Comparison of ENCODE assay signal across 8 mouse cellular contexts in the genomic region with DNA sequence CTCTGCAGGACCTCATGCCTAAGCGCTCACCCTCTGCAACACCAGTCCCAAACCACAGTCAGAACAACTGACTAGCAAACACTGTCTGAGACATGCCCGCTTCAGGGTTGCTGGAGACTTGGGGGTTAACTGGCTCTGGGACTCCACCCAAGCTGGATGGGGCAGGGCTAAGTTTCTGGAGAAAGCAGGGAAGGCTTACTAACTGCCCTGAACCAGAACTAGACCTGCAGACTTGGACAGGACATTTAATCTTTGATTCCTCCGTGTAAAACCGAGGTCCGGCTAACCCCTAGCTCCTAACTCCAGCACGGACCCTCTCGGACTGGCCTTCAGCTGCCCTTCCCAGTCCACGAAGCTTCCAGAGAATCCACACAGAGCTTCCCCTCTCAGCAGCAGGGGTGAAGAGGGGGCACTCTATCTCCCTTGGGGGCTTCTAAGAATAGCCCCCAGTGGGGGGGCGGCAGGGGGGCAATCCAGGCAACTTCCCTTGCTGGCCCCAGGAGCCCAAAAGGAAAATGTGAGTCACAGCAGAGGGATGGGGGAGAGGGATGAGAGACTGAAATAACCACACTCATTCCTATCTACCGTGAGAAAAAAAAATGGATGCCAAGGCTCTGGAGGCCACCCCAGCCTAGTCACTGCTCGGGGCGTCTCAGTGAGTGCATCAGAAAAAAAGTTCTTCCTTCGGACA. TPM values are rescaled to one million over a fixed set of nuclear protein-coding genes. Genes with fewer than 3 reads are reported as not detected.
DNase-seq lines count a peak whose midpoint lies in the region; ATAC-seq and TF ChIP-seq lines count a peak whose summit lies in the region.

No protein-coding gene starts in this region.

- peaks cover 28% of the 10 kb centered on the region for H3K4me1 ChIP-seq in hindbrain, embryonic 16.5 days (ENCODE audit: control insufficient read depth, insufficient read depth, low read depth, low read length)
- H3K4me1 ChIP-seq in liver, postnatal 0 days (ENCODE audit: insufficient read depth), result peaks cover 48% of the 10 kb centered on the region

- 58% methylated on average over 13 of the region's 13 CpGs for whole genome bisulfite sequencing in hindbrain, embryonic 16.5 days
- 55% methylated on average over 13 of the region's 13 CpGs for WGBS in liver, postnatal 0 days (ENCODE audit: insufficient replicate concordance)

- DNase-seq in spleen, adult 12 weeks (ENCODE audit: low spot score), result peak; percentile 48
- DNase-seq in spleen, postnatal 14 days (ENCODE audit: low spot score in 2 of 2), result no peak
- peak; percentile 75 for DNase-seq in fibroblast of lung, adult 2 months (ENCODE audit: low read depth)
- DNase-seq in liver, postnatal 0 days, result peak; percentile 53
- no peak for DNase-seq in cerebellum, postnatal 14 days
- no peak for DNase-seq in urinary bladder, adult 18-20 months (ENCODE audit: low spot score in 2 of 2)
- DNase-seq in layer of hippocampus, adult 18-20 months (ENCODE audit: low spot score in 2 of 2), result no peak

- TF ChIP-seq EP300 in liver, postnatal 0 days (IDR thresholded peaks at IDR 0.05; ENCODE audit: low read depth), result no peak

- no peaks in the 10 kb centered on the region for H3K27me3 ChIP-seq in hindbrain, embryonic 16.5 days (replicated peaks; ENCODE audit: control insufficient read depth, insufficient read depth, low read length)
- no peaks in the 10 kb centered on the region for H3K27me3 ChIP-seq in liver, postnatal 0 days (ENCODE audit: insufficient read depth, low read length)

- H3K4me2 ChIP-seq in hindbrain, embryonic 16.5 days (ENCODE audit: low read length), result peak overlapping the region; percentile 19; the same call in 1 of the 2 replicates
- H3K4me2 ChIP-seq in liver, postnatal 0 days (ENCODE audit: low read depth, low read length), result peak overlapping the region; percentile 81

- H3K27ac ChIP-seq in hindbrain, embryonic 16.5 days (ENCODE audit: low read depth, low read length), result no peak overlapping the region
- peak overlapping the region; percentile 82 for H3K27ac ChIP-seq in liver, postnatal 0 days (ENCODE audit: low read depth)

- H3K4me3 ChIP-seq in hindbrain, embryonic 16.5 days (ENCODE audit: low read length), result no peak overlapping the region
- H3K4me3 ChIP-seq in liver, postnatal 0 days (ENCODE audit: low read depth, low read length), result peak overlapping the region; percentile 57

- H3K36me3 ChIP-seq in hindbrain, embryonic 16.5 days (ENCODE audit: control insufficient read depth, insufficient read depth, low read length), result peaks cover 21% of the 10 kb centered on the region
- peaks cover 44% of the 10 kb centered on the region for H3K36me3 ChIP-seq in liver, postnatal 0 days (replicated peaks; ENCODE audit: insufficient read depth, low read length)

- no peaks in the 10 kb centered on the region for H3K9me3 ChIP-seq in hindbrain, embryonic 16.5 days (ENCODE audit: control insufficient read depth, low read length)
- no peaks in the 10 kb centered on the region for H3K9me3 ChIP-seq in liver, postnatal 0 days (ENCODE audit: low read length)

- no peak for TF ChIP-seq CTCF in liver, postnatal 0 days (IDR thresholded peaks at IDR 0.05; ENCODE audit: low read depth)

- H3K9ac ChIP-seq in hindbrain, embryonic 16.5 days (ENCODE audit: low read depth, low read length), result peak overlapping the region; percentile 39
- peak overlapping the region; percentile 76 for H3K9ac ChIP-seq in liver, postnatal 0 days (replicated peaks)

- no peak for ATAC-seq in hindbrain, embryonic 16.5 days
- peak; percentile 58 for ATAC-seq in liver, postnatal 0 days

RNA-seq across cellular contexts. Expression of a gene that starts 7.5 kb away (rescaled TPM):
- polyA plus RNA-seq in hindbrain, embryonic 16.5 days (2015; fragmentation: Nextera tagmentation; extraction: Ambion mirVana), result 9.1 and 10.1 TPM in 2 replicates
- polyA plus RNA-seq in liver, postnatal 0 days (2015; fragmentation: Nextera tagmentation; extraction: Ambion mirVana), result 5.3 and 7.7 TPM in 2 replicates
- 10 to 100 TPM; 46.5 to 48.2 TPM for total RNA-seq in layer of hippocampus, adult 18-20 months (2021)

RNA-seq across cellular contexts. Expression of a gene that starts 28.3 kb away (rescaled TPM):
- 129 and 141 TPM in 2 replicates for polyA plus RNA-seq in hindbrain, embryonic 16.5 days (2015; fragmentation: Nextera tagmentation; extraction: Ambion mirVana)
- polyA plus RNA-seq in liver, postnatal 0 days (2015; fragmentation: Nextera tagmentation; extraction: Ambion mirVana), result 0.38 and 0.58 TPM in 2 replicates
- total RNA-seq in layer of hippocampus, adult 18-20 months (2021), result 100 to 1,000 TPM; 217 to 222 TPM

RNA-seq across cellular contexts. Expression of a gene that starts 31.5 kb away (rescaled TPM):
- polyA plus RNA-seq in hindbrain, embryonic 16.5 days (2015; fragmentation: Nextera tagmentation; extraction: Ambion mirVana), result 0.30 and 0.31 TPM in 2 replicates
- polyA plus RNA-seq in liver, postnatal 0 days (2015; fragmentation: Nextera tagmentation; extraction: Ambion mirVana), result not detected in 2 replicates
- total RNA-seq in layer of hippocampus, adult 18-20 months (2021), result not detected

RNA-seq across cellular contexts. Expression of a gene that starts 31.6 kb away (rescaled TPM):
- 58.9 and 69.4 TPM in 2 replicates for polyA plus RNA-seq in hindbrain, embryonic 16.5 days (2015; fragmentation: Nextera tagmentation; extraction: Ambion mirVana)
- 14.9 and 17.0 TPM in 2 replicates for polyA plus RNA-seq in liver, postnatal 0 days (2015; fragmentation: Nextera tagmentation; extraction: Ambion mirVana)
- 10 to 100 TPM; 39.6 to 43.9 TPM for total RNA-seq in layer of hippocampus, adult 18-20 months (2021)

Comparison
In these comparisons a context has a peak if more than half of its experiments do, and no peak if none do; other contexts are left out.
1. DNase-seq: peak in spleen, adult 12 weeks (single experiment), fibroblast of lung, adult 2 months (single experiment) and liver, postnatal 0 days (single experiment); none in spleen, postnatal 14 days (0 of 2), cerebellum, postnatal 14 days (0 of 2), urinary bladder, adult 18-20 months (0 of 2) and layer of hippocampus, adult 18-20 months (0 of 2).
2. RNA of a gene that starts 28.3 kb away (polyA plus RNA-seq): 129 to 141 TPM in hindbrain, embryonic 16.5 days; 0.38 to 0.58 TPM in liver, postnatal 0 days; every median in the first group is over 10 times any median in the second.